Mouse (Mus musculus) testis, adult 2 months (tissue): ENCODE measurements around the gene Wasf2.

Source experiments
- CTCF ChIP-seq: fragments of 200-500 bp; IDR thresholded peaks from 2 replicates; pipeline ENCODE4 v1.5.1; 2012; ENCODE audit warnings: low read depth, mild to moderate bottlenecking, inconsistent platforms, low read length, moderate library complexity; ENCODE audit not compliant: control insufficient read depth, insufficient read depth, insufficient replicate concordance
- POLR2A ChIP-seq: fragments of 200-500 bp; IDR thresholded peaks from 2 replicates; pipeline ENCODE4 v1.6.1; 2012; ENCODE audit warnings: low read depth, mild to moderate bottlenecking, inconsistent platforms, low read length, moderate library complexity; ENCODE audit not compliant: control insufficient read depth

DNA sequence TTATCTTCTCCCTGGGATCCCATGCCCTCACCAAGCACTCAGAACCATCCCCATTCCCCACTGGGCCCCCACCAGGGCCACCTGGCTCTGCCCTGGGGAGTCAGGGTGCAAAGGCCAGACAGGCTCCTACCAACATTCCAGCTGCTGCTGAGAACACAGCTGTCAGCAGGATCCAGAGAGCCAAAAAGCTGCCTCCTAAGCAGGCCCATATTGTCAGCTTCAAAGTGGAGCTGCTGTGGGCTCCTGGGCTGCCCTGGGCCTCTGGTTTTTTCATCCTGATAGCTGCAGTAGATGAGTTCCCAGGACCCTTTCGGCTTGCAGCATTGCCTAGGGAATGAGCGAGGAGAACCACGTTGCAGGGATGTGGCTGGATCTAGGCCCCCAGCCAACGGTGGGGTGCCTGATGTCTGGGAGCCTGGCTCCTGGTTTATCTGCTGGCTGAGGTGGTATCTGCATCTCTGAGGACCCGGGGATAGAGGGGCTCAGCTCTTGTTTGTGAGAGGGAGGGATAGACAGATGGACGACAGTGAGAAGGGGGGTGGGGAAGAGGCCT is 36.7 kb upstream of the Wasf2 start:
- no peak for TF ChIP-seq POLR2A
- TF ChIP-seq CTCF = no peak
